25 mouse cellular contexts compared by ENCODE assay signal in genomic region chr10:40632087-40632486, GRCm38 (mm10). TPM values are rescaled to one million over a fixed set of nuclear protein-coding genes. Genes with fewer than 3 reads are reported as not detected.
A peak's percentile ranks its signal among the peaks of the same experiment; 100 is the strongest.
DNase-seq lines count a peak whose midpoint lies in the region; ATAC-seq and TF ChIP-seq lines count a peak whose summit lies in the region.
"Had no signal": no experiment of that assay in that cellular context is flagged by ENCODE, and none has a peak within 500 bp of the region (broad histone marks: within the 10 kb centered on the region; RNA-seq: fewer than 3 reads in every experiment).

No protein-coding gene starts in this region.

- intact Hi-C loops in gastrocnemius, adult 2 months (cut with DNase I), result no loop called here

- H3K4me2 ChIP-seq in kidney, embryonic 14.5 days (replicated peaks; ENCODE audit: low read depth, low read length), result no peak overlapping the region
- no peak overlapping the region for H3K4me2 ChIP-seq in midbrain, postnatal 0 days (ENCODE audit: low read depth, low read length, poor library complexity, severe bottlenecking)
- no peak overlapping the region for H3K4me2 ChIP-seq in midbrain, embryonic 13.5 days (replicated peaks)
- H3K4me2 ChIP-seq: heart, embryonic 11.5 days; hindbrain, embryonic 12.5 days; hindbrain, embryonic 15.5 days; intestine, embryonic 15.5 days had no signal

- 51% methylated on average over 3 of the region's 3 CpGs for WGBS in kidney, adult 2 months
- WGBS in kidney, embryonic 14.5 days, result 84% methylated on average over 3 of the region's 3 CpGs
- 63% methylated on average over 3 of the region's 3 CpGs for WGBS in midbrain, postnatal 0 days
- 68% methylated on average over 3 of the region's 3 CpGs for WGBS in midbrain, embryonic 13.5 days

- DNase-seq in gastrocnemius, adult 2 months, result no peak
- no peak for DNase-seq in gastrocnemius, adult 18-20 months (ENCODE audit: low spot score)
- DNase-seq in kidney, adult 2 months, result no peak
- DNase-seq in midbrain, postnatal 0 days (ENCODE audit: low spot score), result peak; percentile 35
- no peak for DNase-seq in lung, postnatal 4 days
- DNase-seq: adrenal gland, adult 2 months; adrenal gland, postnatal 14 days; cerebellum, adult 18-20 months; cerebellum, adult 9-10 months; cerebellum, postnatal 14 days; gastrocnemius, postnatal 14 days; heart, postnatal 10 days; heart, postnatal 4 days; kidney, adult 11 months had no signal

- no peak overlapping the region for H3K9ac ChIP-seq in kidney, embryonic 14.5 days (ENCODE audit: low read depth, low read length)
- no peak overlapping the region for H3K9ac ChIP-seq in midbrain, postnatal 0 days (replicated peaks; ENCODE audit: low read length, poor library complexity, severe bottlenecking)
- H3K9ac ChIP-seq in midbrain, embryonic 13.5 days (replicated peaks), result no peak overlapping the region
- H3K9ac ChIP-seq: hindbrain, embryonic 12.5 days; hindbrain, embryonic 15.5 days; intestine, embryonic 15.5 days had no signal

- TF ChIP-seq CTCF in gastrocnemius, adult 2 months (IDR thresholded peaks at IDR 0.05), result no peak
- no peak for TF ChIP-seq CTCF in kidney, adult 2 months (conservative IDR thresholded peaks at IDR 0.05; ENCODE audit: insufficient read depth, insufficient read length, low read depth, low read length)
- no peak for TF ChIP-seq CTCF in midbrain, postnatal 0 days (IDR thresholded peaks at IDR 0.05)

- H3K27me3 ChIP-seq in kidney, adult 2 months (replicated peaks; ENCODE audit: control insufficient read depth, insufficient read depth, low read length), result no peaks in the 10 kb centered on the region
- H3K27me3 ChIP-seq in kidney, embryonic 14.5 days (ENCODE audit: control insufficient read depth, insufficient read depth, low read length), result no peaks in the 10 kb centered on the region
- H3K27me3 ChIP-seq in midbrain, postnatal 0 days (ENCODE audit: insufficient read depth, low read length), result no peaks in the 10 kb centered on the region
- H3K27me3 ChIP-seq in midbrain, embryonic 13.5 days, result no peaks in the 10 kb centered on the region
- H3K27me3 ChIP-seq: hindbrain, embryonic 12.5 days; hindbrain, embryonic 15.5 days; intestine, embryonic 15.5 days had no signal

- peak overlapping the region; percentile 96 for H3K27ac ChIP-seq in gastrocnemius, adult 2 months
- H3K27ac ChIP-seq in kidney, adult 2 months (ENCODE audit: insufficient read depth, low read depth, low read length), result 0 out of 2 replicates have a peak overlapping the region, but pooled peaks have one; percentile 3
- H3K27ac ChIP-seq in kidney, embryonic 14.5 days (ENCODE audit: low read depth, low read length), result no peak overlapping the region
- H3K27ac ChIP-seq in midbrain, postnatal 0 days (ENCODE audit: low read depth, low read length), result 0 out of 2 replicates have a peak overlapping the region, but pooled peaks have one; percentile 13
- H3K27ac ChIP-seq in midbrain, embryonic 13.5 days, result no peak overlapping the region
- H3K27ac ChIP-seq: forebrain, embryonic 10.5 days; hindbrain, embryonic 12.5 days; hindbrain, embryonic 15.5 days; intestine, embryonic 15.5 days had no signal

- ATAC-seq in kidney, embryonic 14.5 days (ENCODE audit: low FRiP score, low TSS enrichment), result no peak
- 0 out of 2 replicates have a peak, but pooled peaks have one; percentile 31 for ATAC-seq in midbrain, postnatal 0 days (ENCODE audit: low FRiP score)
- no peak for ATAC-seq in midbrain, embryonic 13.5 days
- ATAC-seq: CD4-positive, CD25-positive, alpha-beta regulatory T cell, adult 4 months; forebrain, embryonic 16.5 days; intestine, embryonic 15.5 days had no signal

- no peak for TF ChIP-seq POLR2A in kidney, adult 2 months (IDR thresholded peaks at IDR 0.05; ENCODE audit: low read depth, low read length)

- H3K9me3 ChIP-seq in kidney, embryonic 14.5 days (ENCODE audit: control insufficient read depth, low read length), result no peaks in the 10 kb centered on the region
- H3K9me3 ChIP-seq in midbrain, postnatal 0 days (ENCODE audit: low read length), result no peaks in the 10 kb centered on the region
- no peaks in the 10 kb centered on the region for H3K9me3 ChIP-seq in midbrain, embryonic 13.5 days
- H3K9me3 ChIP-seq: forebrain, embryonic 10.5 days; hindbrain, embryonic 15.5 days; intestine, embryonic 15.5 days had no signal

- no peak overlapping the region; the same call in 1 of the 2 replicates for H3K4me3 ChIP-seq in gastrocnemius, adult 2 months
- no peak overlapping the region for H3K4me3 ChIP-seq in kidney, adult 2 months (ENCODE audit: insufficient read depth, low read depth, low read length)
- H3K4me3 ChIP-seq in kidney, embryonic 14.5 days (ENCODE audit: low read length), result no peak overlapping the region
- no peak overlapping the region for H3K4me3 ChIP-seq in midbrain, postnatal 0 days (ENCODE audit: low read depth, low read length)
- no peak overlapping the region for H3K4me3 ChIP-seq in midbrain, embryonic 13.5 days (replicated peaks)
- H3K4me3 ChIP-seq: forebrain, embryonic 10.5 days; hindbrain, embryonic 12.5 days; hindbrain, embryonic 15.5 days; intestine, embryonic 15.5 days had no signal

- peaks cover 8% of the 10 kb centered on the region; the same call in 1 of the 2 replicates for H3K4me1 ChIP-seq in kidney, adult 2 months (ENCODE audit: control insufficient read depth, insufficient read depth, low read length)
- H3K4me1 ChIP-seq in kidney, embryonic 14.5 days (ENCODE audit: control insufficient read depth, insufficient read depth, low read length), result peaks cover 4% of the 10 kb centered on the region; the same call in 1 of the 2 replicates
- H3K4me1 ChIP-seq in midbrain, postnatal 0 days (ENCODE audit: insufficient read depth, low read length), result no peaks in the 10 kb centered on the region
- peaks cover 6% of the 10 kb centered on the region; the same call in 1 of the 2 replicates for H3K4me1 ChIP-seq in midbrain, embryonic 13.5 days (replicated peaks)
- H3K4me1 ChIP-seq: intestine, embryonic 15.5 days had no signal

- H3K36me3 ChIP-seq in kidney, adult 2 months (ENCODE audit: control insufficient read depth, insufficient read depth, low read length), result no peaks in the 10 kb centered on the region
- H3K36me3 ChIP-seq in kidney, embryonic 14.5 days (ENCODE audit: control insufficient read depth, insufficient read depth, low read length), result no peaks in the 10 kb centered on the region
- no peaks in the 10 kb centered on the region for H3K36me3 ChIP-seq in midbrain, postnatal 0 days (ENCODE audit: insufficient read depth, low read length)
- H3K36me3 ChIP-seq in midbrain, embryonic 13.5 days, result no peaks in the 10 kb centered on the region
- H3K36me3 ChIP-seq: forebrain, embryonic 10.5 days; hindbrain, embryonic 12.5 days; hindbrain, embryonic 15.5 days; intestine, embryonic 15.5 days had no signal

RNA-seq across cellular contexts. Expression of gene Ddo, which starts 2.3 kb away (rescaled TPM):
- total RNA-seq in gastrocnemius, adult 2 months (2021), result 10 to 100 TPM; 21.5 to 36.9 TPM
- 10 to 100 TPM; 19.9 to 20.8 TPM for total RNA-seq in gastrocnemius, adult 18-20 months (2021)
- polyA plus RNA-seq in kidney, adult 2 months (2012; rRNA removed), result 51.6 and 54.3 TPM in 2 replicates
- 0.14 and 0.20 TPM in 2 replicates for polyA plus RNA-seq in kidney, embryonic 14.5 days (2014; fragmentation: Nextera tagmentation; extraction: Ambion mirVana)
- 2.5 and 2.8 TPM in 2 replicates for total RNA-seq in midbrain, postnatal 0 days (2014; rRNA removed)
- 1.9 and 2.1 TPM in 2 replicates for polyA plus RNA-seq in midbrain, postnatal 0 days (2015; fragmentation: Nextera tagmentation; extraction: Ambion mirVana)
- polyA plus RNA-seq in midbrain, embryonic 13.5 days (2015; fragmentation: Nextera tagmentation; extraction: Ambion mirVana), result 0.19 and 0.70 TPM in 2 replicates
- total RNA-seq: MEL had no signal
- polyA plus RNA-seq: C2C12 had no signal

RNA-seq across cellular contexts. Expression of gene Mettl24, which starts 51.0 kb away (rescaled TPM):
- total RNA-seq in gastrocnemius, adult 2 months (2021), result under 1 TPM; 0.31 to 0.86 TPM
- total RNA-seq in gastrocnemius, adult 18-20 months (2021), result under 1 TPM; 0.14 to 0.66 TPM
- polyA plus RNA-seq in kidney, adult 2 months (2012; rRNA removed), result 1.6 and 2.1 TPM in 2 replicates
- 2.7 and 2.8 TPM in 2 replicates for polyA plus RNA-seq in kidney, embryonic 14.5 days (2014; fragmentation: Nextera tagmentation; extraction: Ambion mirVana)
- total RNA-seq in midbrain, postnatal 0 days (2014; rRNA removed), result not detected in 2 replicates
- 0.98 and 1.1 TPM in 2 replicates for polyA plus RNA-seq in midbrain, postnatal 0 days (2015; fragmentation: Nextera tagmentation; extraction: Ambion mirVana)
- polyA plus RNA-seq in midbrain, embryonic 13.5 days (2015; fragmentation: Nextera tagmentation; extraction: Ambion mirVana), result 0.43 and 0.52 TPM in 2 replicates
- total RNA-seq: MEL had no signal

Comparison
In these comparisons a context has a peak if more than half of its experiments do, and no peak if none do; other contexts are left out.
1. H3K27ac ChIP-seq: peak in gastrocnemius, adult 2 months (single experiment), kidney, adult 2 months (single experiment) and midbrain, postnatal 0 days (single experiment); none in kidney, embryonic 14.5 days (single experiment) and midbrain, embryonic 13.5 days (single experiment).
2. RNA of gene Ddo, which starts 2.3 kb away (polyA plus RNA-seq): 51.6 to 54.3 TPM in kidney, adult 2 months; 1.9 to 2.1 TPM in midbrain, postnatal 0 days, 0.19 to 0.70 TPM in midbrain, embryonic 13.5 days and 0.14 to 0.20 TPM in kidney, embryonic 14.5 days; every median in the first group is over 10 times any median in the second.